Mouse (Mus musculus): Measurements from ENCODE around the gene Tmem52b.

GRCm38 (mm10) chr6:129471386-129471785 is 41.0 kb upstream of the Tmem52b start:
- TF ChIP-seq CTCF (IDR thresholded peaks at IDR 0.05; ENCODE audit: low read depth, low read length) (no peak), EP300 (IDR thresholded peaks at IDR 0.05; ENCODE audit: insufficient read depth, low read depth, low read length) (no peak), POLR2A (IDR thresholded peaks at IDR 0.05; ENCODE audit: insufficient read depth, low read length) (no peak)

Data from ES-Bruce4 (cell line).